Mouse (Mus musculus) C2C12 (cell line): Measurements from ENCODE around the gene St6galnac4. TPM values are rescaled to one million over a fixed set of nuclear protein-coding genes. Genes with fewer than 3 reads are reported as not detected.

Experiments used
- H3K27me3 ChIP-seq: one replicate; pipeline ENCODE4 v1.6.1; 2011; ENCODE audit not compliant: control insufficient read depth, insufficient read depth, insufficient read length
- H3K36me3 ChIP-seq: one replicate; pipeline ENCODE4 v1.6.1; 2011; ENCODE audit not compliant: control insufficient read depth, insufficient read depth
- H3K4me3 ChIP-seq: one replicate; pipeline ENCODE4 v1.5.1; 2011; ENCODE audit warnings: mild to moderate bottlenecking, control low read depth; ENCODE audit not compliant: poor library complexity, insufficient read depth, severe bottlenecking
- H3K79me2 ChIP-seq: one replicate; pipeline ENCODE4 v1.6.1; 2011; ENCODE audit not compliant: control insufficient read depth, insufficient read depth
- H3K79me3 ChIP-seq: one replicate; pipeline ENCODE4 v1.6.1; 2011; ENCODE audit warnings: low read depth, control low read depth
- H3ac ChIP-seq: one replicate; pipeline ENCODE3; 2011; ENCODE audit warnings: low read depth; ENCODE audit not compliant: control insufficient read depth, insufficient read length
- CEBPB ChIP-seq: IDR thresholded peaks from one replicate; pipeline ENCODE4 v1.6.1; 2011; ENCODE audit warnings: low read depth, mild to moderate bottlenecking, control low read depth, moderate library complexity
- CTCF ChIP-seq: IDR thresholded peaks from one replicate; pipeline ENCODE4 v1.5.1; 2011; ENCODE audit not compliant: control insufficient read depth, insufficient read depth, insufficient read length
- FOSL1 ChIP-seq: IDR thresholded peaks from one replicate; pipeline ENCODE4 v1.8.0; 2011; ENCODE audit warnings: mild to moderate bottlenecking, low read length; ENCODE audit not compliant: poor library complexity, insufficient read depth, severe bottlenecking
- MAX ChIP-seq: IDR thresholded peaks from one replicate; pipeline ENCODE4 v1.6.1; 2011; ENCODE audit warnings: mild to moderate bottlenecking, control low read depth
- MYOD1 ChIP-seq: IDR thresholded peaks from one replicate; pipeline ENCODE4 v1.6.1; 2011; ENCODE audit warnings: low read depth; ENCODE audit not compliant: control insufficient read depth, insufficient read length
- MYOG ChIP-seq: IDR thresholded peaks from one replicate; pipeline ENCODE4 v1.6.1; 2011; ENCODE audit not compliant: control insufficient read depth, insufficient read length; ENCODE audit errors: extremely low read depth
- USF1 ChIP-seq: IDR thresholded peaks from one replicate; pipeline ENCODE4 v1.6.1; 2011; ENCODE audit warnings: low read depth, mild to moderate bottlenecking, control low read depth, moderate library complexity
- polyA plus RNA-seq: library from polyadenylated mRNA; unstranded; fragments of >200 nt; fragmentation: generic; extraction: Trizol; gene quantifications from one replicate; pipeline ENCODE4 v1.2.1, GENCODE M21; 2012; ENCODE audit warnings: missing spikeins

St6galnac4 gene
- polyA plus RNA-seq, 1 experiment, result 82.3 TPM

DNA sequence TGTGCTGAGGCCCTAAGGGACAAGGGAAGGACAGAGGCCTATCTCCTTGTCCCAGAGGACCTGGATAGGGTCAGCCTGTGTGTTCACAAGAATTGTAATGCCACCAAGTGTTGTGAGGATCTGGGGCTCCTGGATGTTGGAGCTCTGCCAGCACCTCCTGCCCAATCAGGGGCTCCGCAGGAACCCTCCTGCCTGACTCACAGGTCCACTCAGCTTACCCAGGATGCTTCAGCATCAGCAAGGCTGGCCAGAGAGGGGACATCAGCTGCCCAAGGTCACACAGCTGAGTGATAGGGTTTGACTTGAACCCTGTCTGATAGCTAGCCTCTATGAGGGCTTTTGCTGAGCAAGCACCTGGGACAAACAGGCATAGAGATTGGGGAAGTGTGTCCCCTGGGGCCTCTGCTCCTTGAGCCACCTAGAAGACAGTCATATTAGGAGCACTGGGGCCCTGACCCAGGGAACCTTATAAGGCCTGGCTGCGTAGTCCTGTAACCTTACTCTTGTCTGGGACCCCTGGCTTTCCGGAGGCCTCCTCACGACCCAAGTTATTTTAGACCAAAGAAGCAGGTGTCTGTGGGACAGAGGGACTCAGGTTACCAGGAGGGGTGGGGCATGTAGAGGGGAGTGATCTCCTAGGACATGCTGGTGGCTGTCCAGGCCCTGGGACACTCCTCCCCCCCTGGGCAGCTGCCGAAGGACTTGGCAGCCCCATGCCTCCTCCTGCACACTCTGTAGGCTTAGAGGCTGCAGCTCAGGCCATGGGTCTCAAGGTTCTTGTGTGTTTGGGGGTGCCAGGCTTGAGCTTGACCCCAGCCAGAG is 39.2 kb downstream of the St6galnac4 start:
- H3K79me2 ChIP-seq, result peaks cover 25% of the 10 kb centered on the region
- peaks cover 14% of the 10 kb centered on the region for H3K79me3 ChIP-seq
- no peak overlapping the region for H3K4me3 ChIP-seq
- H3K36me3 ChIP-seq, result peaks cover 2% of the 10 kb centered on the region
- H3ac ChIP-seq, result no peak overlapping the region
- no peak for TF ChIP-seq MAX
- TF ChIP-seq FOSL1, result no peak
- TF ChIP-seq MYOD1, result no peak
- TF ChIP-seq CEBPB, result no peak
- TF ChIP-seq USF1, result no peak
- TF ChIP-seq MYOG, result no peak
- no peak for TF ChIP-seq CTCF
- no peaks in the 10 kb centered on the region for H3K27me3 ChIP-seq

- TF ChIP-seq USF1, result no peak
- no peak for TF ChIP-seq MAX
- no peak for TF ChIP-seq MYOG
- no peak for TF ChIP-seq MYOD1
- no peak for TF ChIP-seq FOSL1
- no peak for TF ChIP-seq CEBPB
- TF ChIP-seq CTCF, result no peak
- H3K79me3 ChIP-seq, result peaks cover 15% of the 10 kb centered on the region
- no peaks in the 10 kb centered on the region for H3K27me3 ChIP-seq
- H3K79me2 ChIP-seq, result peaks cover 39% of the 10 kb centered on the region
- H3K4me3 ChIP-seq, result no peak overlapping the region
- H3ac ChIP-seq, result no peak overlapping the region
- peaks cover 14% of the 10 kb centered on the region for H3K36me3 ChIP-seq
Measured at GRCm38 (mm10) chr2:32627266-32628043, 40.6 kb downstream of the St6galnac4 start.

- peaks cover 19% of the 10 kb centered on the region for H3K79me3 ChIP-seq
- no peaks in the 10 kb centered on the region for H3K27me3 ChIP-seq
- peak overlapping the region; percentile 77 for H3ac ChIP-seq
- peak overlapping the region; percentile 48 for H3K4me3 ChIP-seq
- H3K79me2 ChIP-seq, result peaks cover 45% of the 10 kb centered on the region
- peaks cover 20% of the 10 kb centered on the region for H3K36me3 ChIP-seq
- no peak for TF ChIP-seq USF1
- no peak for TF ChIP-seq CEBPB
- no peak for TF ChIP-seq CTCF
- no peak for TF ChIP-seq MAX
- TF ChIP-seq FOSL1, result no peak
- TF ChIP-seq MYOG, result no peak
- no peak for TF ChIP-seq MYOD1
Measured at GRCm38 (mm10) chr2:32628044-32628550, 41.2 kb downstream of the St6galnac4 start.

- Histone ChIP-seq H3K79me3 (peaks cover 19% of the 10 kb centered on the region), H3K4me3 (peak overlapping the region; percentile 48), H3K36me3 (peaks cover 26% of the 10 kb centered on the region), H3K27me3 (no peaks in the 10 kb centered on the region), H3K79me2 (peaks cover 49% of the 10 kb centered on the region), H3ac (peak overlapping the region; percentile 77)
- TF ChIP-seq CTCF, result no peak
- TF ChIP-seq MAX, result no peak
- no peak for TF ChIP-seq MYOG
- TF ChIP-seq MYOD1, result no peak
- no peak for TF ChIP-seq FOSL1
- TF ChIP-seq CEBPB, result no peak
- no peak for TF ChIP-seq USF1
Measured at GRCm38 (mm10) chr2:32628729-32629128, 41.8 kb downstream of the St6galnac4 start.

DNA sequence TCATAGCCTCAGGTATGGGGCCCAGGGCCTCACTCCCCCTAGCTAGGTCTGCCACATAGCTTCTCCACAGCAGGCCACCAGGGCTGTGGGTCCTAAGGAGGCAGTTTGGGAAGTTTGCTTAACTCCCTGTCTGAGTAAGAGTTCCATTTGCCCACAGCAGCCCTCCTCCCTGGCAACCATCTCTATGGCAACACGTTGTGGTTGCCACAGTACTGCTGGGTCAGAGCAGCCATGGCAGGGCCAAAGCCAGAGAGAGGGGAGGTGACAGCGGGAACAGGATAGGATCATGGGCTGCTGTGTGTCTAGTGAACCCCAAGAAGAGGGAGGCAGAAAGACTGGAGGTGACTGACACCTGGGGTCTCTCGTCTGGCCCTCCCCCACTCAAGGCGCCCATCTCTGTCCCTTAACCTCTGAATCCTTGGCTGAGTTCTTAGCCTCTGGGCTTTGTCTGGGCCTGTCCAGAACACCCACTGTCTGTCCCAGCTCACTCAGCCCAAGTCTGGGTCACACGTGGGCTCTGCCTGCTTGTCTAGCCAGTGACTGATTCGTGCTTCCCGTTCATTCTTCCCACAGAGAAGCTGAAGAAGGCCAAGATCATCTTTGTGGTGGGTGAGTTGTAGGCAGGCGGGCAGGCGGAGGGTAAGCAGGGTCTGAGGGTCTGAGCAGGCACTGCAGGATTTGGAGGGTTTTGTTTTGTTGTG is 42.5 kb downstream of the St6galnac4 start:
- peaks cover 49% of the 10 kb centered on the region for H3K79me2 ChIP-seq
- peak overlapping the region; percentile 81 for H3ac ChIP-seq
- H3K27me3 ChIP-seq, result no peaks in the 10 kb centered on the region
- H3K36me3 ChIP-seq, result peaks cover 33% of the 10 kb centered on the region
- peak overlapping the region; percentile 48 for H3K4me3 ChIP-seq
- H3K79me3 ChIP-seq, result peaks cover 19% of the 10 kb centered on the region
- TF ChIP-seq CEBPB, result peak; percentile 7
- TF ChIP-seq MYOD1, result no peak
